Mouse (Mus musculus) stomach, postnatal 0 days (tissue): ENCODE measurements around the gene Ctnna2. TPM values are rescaled to one million over a fixed set of nuclear protein-coding genes. Genes with fewer than 3 reads are reported as not detected.

Experiments used
- ATAC-seq: fragments of 200-750 bp; cut with Nextera tagmentation; 2 replicates; pipeline ENCODE4 v1.8.0; 2017; ENCODE audit not compliant: low FRiP score, low TSS enrichment
- DNase-seq: peaks from one replicate; pipeline ENCODE4 v3.0.0-alpha.2; 2016; ENCODE audit warnings: low spot score
- H3K27ac ChIP-seq: fragments of 300-500 bp; sonication (generic); replicated peaks from 2 replicates; pipeline ENCODE4 v1.5.1; 2014; ENCODE audit warnings: mild to moderate bottlenecking, control low read depth
- H3K27me3 ChIP-seq: fragments of 300-500 bp; sonication (generic); 2 replicates; pipeline ENCODE4 v1.6.1; 2014; ENCODE audit warnings: low read length; ENCODE audit not compliant: control insufficient read depth, insufficient read depth
- H3K36me3 ChIP-seq: fragments of 300-500 bp; sonication (generic); 2 replicates; pipeline ENCODE4 v1.6.1; 2014; ENCODE audit warnings: low read length, mixed read lengths; ENCODE audit not compliant: control insufficient read depth, insufficient read depth
- H3K4me1 ChIP-seq: fragments of 300-500 bp; sonication (generic); replicated peaks from 2 replicates; pipeline ENCODE4 v1.6.1; 2014; ENCODE audit warnings: antibody characterized with exemption; ENCODE audit not compliant: control insufficient read depth, insufficient read depth
- H3K4me2 ChIP-seq: fragments of 300-500 bp; sonication (generic); replicated peaks from 2 replicates; pipeline ENCODE4 v1.6.1; 2014; ENCODE audit warnings: low read depth, mild to moderate bottlenecking, control low read depth, moderate library complexity
- H3K4me3 ChIP-seq: fragments of 300-500 bp; sonication (generic); 2 replicates; pipeline ENCODE4 v1.5.1; 2014; ENCODE audit warnings: low read depth, low read length, control low read depth
- H3K9ac ChIP-seq: fragments of 300-500 bp; sonication (generic); 2 replicates; pipeline ENCODE4 v1.6.1; 2014; ENCODE audit warnings: mild to moderate bottlenecking, low read length, control low read depth, mixed read lengths
- H3K9me3 ChIP-seq: fragments of 300-500 bp; sonication (generic); 2 replicates; pipeline ENCODE4 v1.6.1; 2016; ENCODE audit warnings: low read length; ENCODE audit not compliant: control insufficient read depth
- CTCF ChIP-seq: IDR thresholded peaks from 2 replicates; pipeline ENCODE4 v1.5.1; 2016; ENCODE audit warnings: antibody characterized with exemption, low read depth, mild to moderate bottlenecking, moderate library complexity
- EP300 ChIP-seq: optimal IDR thresholded peaks from 2 replicates; pipeline ENCODE3; 2016; ENCODE audit warnings: antibody characterized with exemption
- WGBS: fragments of 180-500 bp; shearing (Covaris S2); extraction: QIAGEN DNeasy Blood & Tissue Kit; methylation state at CpG from one replicate; pipeline ENCODE4 v1.1.7; 2014; 5-methylcytosine and 5-hydroxymethylcytosine counted together
- polyA plus RNA-seq: library from polyadenylated mRNA; unstranded; fragments of >200 nt; fragmentation: Nextera tagmentation; extraction: Ambion mirVana; gene quantifications from 2 replicates; pipeline ENCODE4 v1.2.1, GENCODE M21; 2015

Gene Ctnna2
- polyA plus RNA-seq, 1 experiment from 2014 or later = 1.9 TPM

DNA sequence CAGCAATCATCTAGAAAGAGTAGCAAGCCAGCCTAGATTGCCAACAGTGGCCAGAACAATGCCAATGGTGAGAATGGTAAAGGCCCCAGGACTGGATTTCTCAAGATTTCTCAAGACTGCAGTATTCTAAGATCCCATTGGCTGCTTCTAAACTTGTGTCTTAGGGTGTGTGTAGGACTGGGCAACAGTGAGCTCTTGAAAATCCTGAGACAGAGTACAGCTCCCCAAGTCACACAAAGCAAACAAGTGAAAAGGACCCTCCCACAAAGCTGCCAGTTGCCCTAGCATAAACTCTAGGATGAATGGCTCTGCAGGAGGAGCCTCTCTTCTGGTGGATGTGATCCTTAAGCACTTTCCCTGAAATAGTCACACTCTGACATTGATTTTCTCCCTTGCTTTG is 235.8 kb downstream of the Ctnna2 start:
- Histone ChIP-seq H3K27me3 (no peaks in the 10 kb centered on the region), H3K4me1 (no peaks in the 10 kb centered on the region), H3K9ac (no peak overlapping the region), H3K9me3 (no peaks in the 10 kb centered on the region), H3K4me2 (no peak overlapping the region), H3K36me3 (no peaks in the 10 kb centered on the region), H3K27ac (no peak overlapping the region), H3K4me3 (no peak overlapping the region)
- TF ChIP-seq CTCF = no peak
- no peak for TF ChIP-seq EP300
- DNase-seq = no peak
- no peak for ATAC-seq

DNA sequence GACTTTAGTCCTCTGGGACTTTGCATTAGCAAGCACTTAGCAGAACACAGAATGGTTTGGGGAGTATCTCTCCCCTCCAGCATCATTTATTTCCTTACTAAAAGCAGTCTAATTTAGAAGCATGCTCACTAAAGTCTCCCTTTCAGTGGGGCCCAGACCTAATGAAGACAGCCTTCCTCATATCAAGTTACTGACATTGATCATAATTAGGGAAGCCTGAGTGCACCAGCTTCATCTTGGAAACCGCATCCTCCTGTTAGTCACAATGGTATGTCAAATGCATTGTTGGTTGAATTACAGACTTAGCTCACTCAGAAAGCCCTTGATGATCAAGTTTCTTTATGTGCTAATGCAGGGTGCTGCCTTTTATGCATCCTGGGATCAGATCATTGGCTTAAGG is 236.5 kb downstream of the Ctnna2 start:
- no peak overlapping the region for H3K4me2 ChIP-seq
- no peak overlapping the region for H3K27ac ChIP-seq
- DNase-seq = no peak
- H3K4me3 ChIP-seq = no peak overlapping the region
- 73% methylated on average over 1 of the region's 1 CpGs for WGBS
- no peaks in the 10 kb centered on the region for H3K9me3 ChIP-seq
- ATAC-seq = no peak
- no peaks in the 10 kb centered on the region for H3K4me1 ChIP-seq
- no peak for TF ChIP-seq CTCF
- no peak for TF ChIP-seq EP300
- no peaks in the 10 kb centered on the region for H3K27me3 ChIP-seq
- H3K9ac ChIP-seq = no peak overlapping the region
- no peaks in the 10 kb centered on the region for H3K36me3 ChIP-seq

DNA sequence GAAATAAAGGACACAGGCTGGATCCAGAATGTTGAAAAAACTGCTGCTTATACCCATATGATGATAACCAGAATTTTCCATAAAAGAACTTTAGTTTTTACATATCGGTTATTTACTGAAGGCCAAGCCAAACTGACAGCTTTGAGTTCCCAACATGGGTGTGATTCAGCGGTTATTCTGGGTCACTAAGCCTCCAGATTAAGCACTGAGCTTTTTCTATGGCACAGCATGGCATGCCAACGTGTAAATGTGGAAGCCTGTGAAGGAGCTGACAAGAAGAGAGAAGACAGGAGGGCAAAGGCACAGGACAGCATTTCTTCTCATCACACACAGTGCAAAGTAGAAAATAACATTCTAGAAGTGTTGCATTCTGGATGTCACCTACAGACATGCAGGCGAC is 240.9 kb downstream of the Ctnna2 start:
- ATAC-seq (no peak), DNase-seq (no peak)
- H3K9me3 ChIP-seq = no peaks in the 10 kb centered on the region
- H3K27ac ChIP-seq = no peak overlapping the region
- H3K4me3 ChIP-seq = no peak overlapping the region
- 71% methylated on average over 4 of the region's 4 CpGs for WGBS
- H3K36me3 ChIP-seq = no peaks in the 10 kb centered on the region
- TF ChIP-seq EP300 (no peak), CTCF (no peak)
- H3K4me2 ChIP-seq = no peak overlapping the region
- no peaks in the 10 kb centered on the region for H3K4me1 ChIP-seq
- H3K9ac ChIP-seq = no peak overlapping the region
- H3K27me3 ChIP-seq = no peaks in the 10 kb centered on the region

DNA sequence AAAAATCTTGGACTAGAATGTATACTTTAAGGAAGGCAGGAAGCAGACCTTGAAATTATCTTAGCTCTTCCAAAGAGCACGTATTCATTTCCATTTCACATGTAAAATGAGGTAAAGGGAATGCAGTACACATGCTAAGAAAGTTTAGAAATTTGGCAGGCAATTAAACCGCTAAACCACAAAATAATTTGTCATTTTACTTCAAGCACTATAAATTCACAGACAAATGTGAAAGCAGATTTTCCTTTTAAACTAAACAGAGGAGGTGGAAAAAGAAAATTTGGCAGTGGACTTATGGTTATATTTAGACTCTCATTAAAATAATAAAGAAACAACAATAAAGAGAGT is 254.6 kb downstream of the Ctnna2 start:
- DNase-seq = no peak
- no peaks in the 10 kb centered on the region for H3K27me3 ChIP-seq
- H3K4me3 ChIP-seq = no peak overlapping the region
- WGBS = 41% methylated on average over 2 of the region's 2 CpGs
- no peaks in the 10 kb centered on the region for H3K36me3 ChIP-seq
- H3K4me1 ChIP-seq = no peaks in the 10 kb centered on the region
- ATAC-seq = no peak
- H3K9me3 ChIP-seq = no peaks in the 10 kb centered on the region
- no peak for TF ChIP-seq EP300
- TF ChIP-seq CTCF = no peak
- H3K9ac ChIP-seq = no peak overlapping the region
- H3K4me2 ChIP-seq = no peak overlapping the region
- no peak overlapping the region for H3K27ac ChIP-seq

DNA sequence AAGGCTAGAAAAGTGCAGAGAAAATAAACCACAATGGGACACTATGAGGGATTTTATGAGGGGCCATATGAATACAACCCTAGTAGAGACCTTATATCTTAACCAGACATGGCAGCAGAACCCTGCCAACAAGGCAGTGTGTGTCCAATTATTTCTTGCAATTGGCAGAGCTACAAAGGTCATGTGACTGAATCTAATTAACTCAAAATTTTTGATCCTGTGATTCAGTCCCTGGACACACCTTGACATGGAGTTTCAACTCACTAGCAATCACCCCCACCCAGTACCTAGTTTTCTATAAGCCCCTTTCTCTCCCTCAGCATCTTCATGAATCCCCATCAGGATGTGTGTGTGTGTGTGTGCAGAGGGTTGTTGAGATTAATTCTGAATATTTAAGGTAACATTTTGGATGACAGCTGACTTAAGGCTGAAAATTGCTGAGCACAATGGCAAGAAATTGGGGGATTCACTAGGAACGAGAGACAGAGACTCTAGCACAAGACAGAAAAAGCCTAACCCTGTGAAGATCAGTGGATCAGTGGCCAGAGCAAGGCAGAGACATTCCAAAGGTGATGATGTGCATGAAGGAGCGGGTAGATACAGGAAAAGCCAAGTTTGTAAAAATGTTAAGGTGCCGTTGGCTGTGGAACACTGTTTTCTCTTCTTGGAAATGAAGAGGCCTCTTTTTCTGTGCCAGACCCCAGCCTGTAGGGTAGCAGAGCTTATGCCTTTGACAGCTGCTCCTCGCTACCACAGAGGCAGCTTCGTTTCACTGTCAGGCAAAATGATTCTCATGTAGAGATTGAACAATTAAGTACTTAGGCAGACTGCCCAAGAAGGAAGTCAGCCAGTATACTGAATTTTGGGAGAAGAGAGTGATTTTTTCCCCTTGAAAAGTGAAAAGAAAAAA is 255.2 kb downstream of the Ctnna2 start:
- TF ChIP-seq EP300 (no peak), CTCF (no peak)
- ATAC-seq = no peak
- WGBS = 57% methylated on average over 5 of the region's 5 CpGs

DNA sequence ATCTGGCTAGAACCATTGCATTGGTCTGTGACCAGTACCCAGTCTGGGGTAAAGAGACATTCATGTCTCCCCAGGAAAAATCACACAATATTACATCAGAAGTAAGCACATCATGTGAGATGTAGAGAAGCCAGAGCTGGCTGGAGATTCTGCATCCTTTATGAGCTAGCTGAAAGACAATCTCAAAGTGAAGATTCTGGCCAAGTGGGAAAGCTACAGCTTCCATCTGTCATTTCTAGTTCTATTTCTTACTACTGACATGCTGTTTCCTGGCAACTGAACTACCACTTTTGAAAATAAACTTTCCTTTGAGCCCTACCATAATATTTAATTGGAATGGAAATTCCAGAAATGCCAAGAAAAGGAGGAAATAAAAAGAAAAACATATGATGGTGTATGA is 285.4 kb downstream of the Ctnna2 start:
- no peak overlapping the region for H3K9ac ChIP-seq
- H3K27ac ChIP-seq = no peak overlapping the region
- H3K4me1 ChIP-seq = no peaks in the 10 kb centered on the region
- H3K27me3 ChIP-seq = no peaks in the 10 kb centered on the region
- H3K9me3 ChIP-seq = no peaks in the 10 kb centered on the region
- no peaks in the 10 kb centered on the region for H3K36me3 ChIP-seq
- TF ChIP-seq CTCF (no peak), EP300 (no peak)
- no peak overlapping the region for H3K4me2 ChIP-seq
- DNase-seq (no peak), ATAC-seq (no peak)
- no peak overlapping the region for H3K4me3 ChIP-seq

More for the DNA sequence above, 255.2 kb downstream of the Ctnna2 start:
- DNase-seq = no peak
- no peak overlapping the region for H3K9ac ChIP-seq
- no peaks in the 10 kb centered on the region for H3K9me3 ChIP-seq
- no peak overlapping the region for H3K27ac ChIP-seq
- H3K4me1 ChIP-seq = no peaks in the 10 kb centered on the region
- no peaks in the 10 kb centered on the region for H3K36me3 ChIP-seq
- H3K4me3 ChIP-seq = no peak overlapping the region
- H3K27me3 ChIP-seq = no peaks in the 10 kb centered on the region
- H3K4me2 ChIP-seq = no peak overlapping the region
